Mouse (Mus musculus) right cerebral cortex, postnatal 4 days (tissue): ENCODE measurements around the gene Izumo2.
"Not testable (repeated sequence)": the region's sequence is repeated elsewhere in the genome, so short reads cannot be mapped to it uniquely, and the experiment has no call there.

Source experiments
- DNase-seq: peaks from one replicate; pipeline ENCODE4 v3.0.0-alpha.2; 2022

Izumo2 gene

GRCm38 (mm10) chr7:44701921-44702320, 6.6 kb upstream of the Izumo2 start:
- DNase-seq, result peak; percentile 22

GRCm38 (mm10) chr7:44702985-44703384, 5.6 kb upstream of the Izumo2 start:
- no peak for DNase-seq

- DNase-seq, result peak; percentile 67
Observed at GRCm38 (mm10) chr7:44704363-44704762, 4.2 kb upstream of the Izumo2 start.

GRCm38 (mm10) chr7:44705086-44705485, 3.5 kb upstream of the Izumo2 start:
- DNase-seq, result no peak

GRCm38 (mm10) chr7:44706322-44706721, 2.2 kb upstream of the Izumo2 start:
- DNase-seq, result no peak

DNA sequence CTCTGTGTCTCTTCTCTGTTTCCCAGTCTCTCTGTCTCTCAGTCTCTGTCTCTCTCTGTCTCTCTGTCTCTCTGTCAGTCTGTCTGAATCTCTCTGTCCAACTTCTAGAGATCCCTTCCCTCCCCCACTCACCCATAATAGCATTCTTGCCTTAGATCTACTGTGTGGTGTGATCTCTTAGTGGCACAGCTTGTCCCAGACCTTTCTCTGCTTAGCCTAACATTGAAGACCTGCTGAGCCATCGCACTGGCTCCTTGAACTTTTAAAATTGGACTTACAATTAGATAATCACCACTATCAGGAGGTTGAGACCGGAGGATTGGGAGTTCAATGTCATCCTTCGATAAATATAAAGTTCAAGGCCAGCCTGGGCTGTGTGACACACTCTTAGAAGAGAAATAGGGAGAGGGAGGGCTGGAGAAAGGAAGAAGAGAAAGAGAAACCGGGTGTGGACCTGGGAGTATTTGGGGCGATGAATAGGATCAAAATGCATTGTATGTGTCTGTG, 1.3 kb upstream of the Izumo2 start:
- DNase-seq, result no peak

DNA sequence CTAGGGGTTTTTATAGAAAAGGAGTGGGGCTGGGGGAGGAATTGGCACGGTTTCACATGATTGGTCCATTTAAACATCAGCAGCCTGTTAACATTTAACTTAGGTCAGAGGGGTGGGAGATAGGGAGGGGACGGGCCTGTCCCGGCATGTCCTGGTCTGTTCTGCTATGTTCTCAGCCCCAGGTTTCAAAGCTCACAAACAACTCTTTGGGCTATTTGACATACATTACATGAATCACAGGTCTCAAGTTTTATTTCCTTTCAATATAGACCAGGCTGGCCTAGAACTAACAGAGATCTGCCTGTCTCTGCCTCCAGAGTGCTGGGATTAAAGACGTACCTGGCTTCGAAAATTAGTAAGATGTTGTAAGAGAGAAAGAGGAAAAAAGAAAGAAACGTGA, 449 bp upstream of the Izumo2 start:
- not testable (repeated sequence) for DNase-seq

DNA sequence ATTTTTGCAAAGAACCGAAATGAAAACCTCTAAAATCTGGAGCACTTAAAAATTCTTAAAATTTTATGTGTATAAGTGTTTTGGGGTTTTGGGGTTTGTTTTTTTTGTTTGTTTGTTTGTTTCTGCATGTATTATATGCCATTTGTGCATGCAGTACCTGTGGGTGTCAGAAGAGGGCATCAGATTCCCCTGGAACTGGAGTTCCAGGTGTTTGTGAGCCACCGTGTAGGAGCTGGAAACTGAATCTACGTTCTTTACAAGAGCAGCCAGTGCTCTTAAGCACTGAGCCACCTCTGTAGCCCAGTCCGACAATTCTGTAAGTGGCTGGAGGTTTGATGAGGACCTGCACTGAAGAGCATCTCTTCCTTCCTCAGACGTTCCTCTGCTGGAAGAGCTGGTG, 1.3 kb downstream of the Izumo2 start:
- DNase-seq, result no peak

DNA sequence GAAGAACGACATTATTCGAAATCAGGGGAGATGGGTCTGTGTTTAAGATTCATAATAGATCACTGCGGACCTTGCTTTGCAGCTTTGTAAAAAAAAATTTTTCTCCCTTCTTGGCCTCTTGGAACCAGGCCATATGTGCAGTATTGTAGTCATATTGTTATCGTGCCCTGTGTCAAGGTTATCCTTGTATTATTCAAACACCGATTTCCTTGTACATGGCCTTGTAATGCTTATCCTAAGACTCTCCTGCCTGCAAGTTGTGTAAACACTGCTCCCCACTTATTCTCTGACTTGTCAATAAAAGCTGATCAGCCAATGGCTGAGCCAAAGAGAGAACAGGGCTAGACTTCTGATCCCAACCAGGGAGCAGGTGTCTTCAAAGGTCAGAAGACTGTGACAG, 13.5 kb downstream of the Izumo2 start:
- DNase-seq, result no peak

GRCm38 (mm10) chr7:44724316-44724715, 15.8 kb downstream of the Izumo2 start:
- DNase-seq, result peak; percentile 8

DNA sequence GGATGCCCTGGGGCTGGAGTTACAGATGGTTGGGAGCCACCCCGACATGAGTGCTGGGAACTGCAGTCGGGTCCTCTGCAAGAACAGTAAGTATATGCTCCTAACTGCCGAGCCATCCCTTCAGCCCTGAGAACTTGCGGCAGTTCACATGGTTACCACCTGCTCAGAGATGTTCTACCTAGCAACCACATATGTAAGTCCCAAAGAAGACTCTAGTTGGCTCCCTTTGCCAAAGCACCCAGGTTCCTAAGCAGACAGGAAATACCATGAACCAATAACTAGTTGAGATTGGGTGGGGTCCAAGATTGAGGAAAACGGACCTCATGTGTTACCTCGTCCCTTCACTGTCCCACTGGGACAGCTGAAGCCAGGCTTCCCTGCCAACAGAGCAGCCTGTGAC, 17.8 kb downstream of the Izumo2 start:
- no peak for DNase-seq

GRCm38 (mm10) chr7:44727151-44727550, 18.6 kb downstream of the Izumo2 start:
- no peak for DNase-seq

GRCm38 (mm10) chr7:44728082-44728975, 19.8 kb downstream of the Izumo2 start:
- no peak for DNase-seq

GRCm38 (mm10) chr7:44733723-44734122, 25.2 kb downstream of the Izumo2 start:
- DNase-seq, result no peak

DNA sequence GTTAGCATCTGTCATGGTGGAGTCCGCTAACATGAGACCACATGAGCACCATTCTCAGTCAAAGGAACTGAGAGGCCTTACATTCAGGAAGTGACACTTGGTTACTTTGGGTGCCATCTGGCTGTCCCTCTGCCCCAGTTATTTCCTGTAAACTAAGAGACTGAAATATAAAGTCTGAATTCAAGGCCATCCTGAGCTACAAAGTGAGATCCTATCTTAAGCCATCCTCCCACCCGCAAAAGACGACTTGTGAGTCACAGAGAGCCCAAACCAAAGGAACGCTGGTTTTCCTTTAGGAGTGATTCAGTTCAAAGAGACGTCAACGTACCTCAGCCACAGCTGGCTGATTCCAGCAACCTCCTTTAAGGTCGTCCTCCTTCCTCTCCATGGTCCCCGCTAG, 32.8 kb downstream of the Izumo2 start:
- no peak for DNase-seq

DNA sequence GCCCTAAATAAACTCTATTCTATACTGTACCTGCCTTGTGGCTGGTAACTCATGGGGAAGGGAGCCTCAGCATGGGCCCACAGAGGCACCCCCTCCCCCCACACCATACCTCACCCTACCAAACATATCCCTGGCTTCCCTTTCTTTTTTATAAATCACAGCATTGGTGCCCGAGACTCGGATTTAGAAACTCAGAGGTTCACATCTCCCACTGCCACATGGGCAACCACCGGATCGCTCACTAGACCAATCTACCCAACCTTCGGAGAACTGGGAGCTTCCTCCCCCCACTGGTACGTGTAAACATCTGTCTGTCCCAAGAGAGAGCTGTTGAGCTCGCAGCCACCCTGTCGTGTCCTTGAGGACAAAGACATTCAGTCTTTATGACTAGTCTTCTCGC, 35.7 kb downstream of the Izumo2 start:
- no peak for DNase-seq

- DNase-seq, result peak; percentile 79
Observed at GRCm38 (mm10) chr7:44745076-44745475, 36.5 kb downstream of the Izumo2 start.

- no peak for DNase-seq
Observed at GRCm38 (mm10) chr7:44747115-44747514, 38.6 kb downstream of the Izumo2 start.

GRCm38 (mm10) chr7:44748101-44749044, 39.8 kb downstream of the Izumo2 start, which contains the start of gene Vrk3:
Gene Vrk3 (plus strand): TSS chr7:44748413.
- peak; percentile 83 for DNase-seq

GRCm38 (mm10) chr7:44750950-44751349, 42.4 kb downstream of the Izumo2 start, which contains the start of gene Zfp473:
Gene Zfp473 (minus strand): TSS chr7:44751050.
- not testable (repeated sequence) for DNase-seq

- DNase-seq, result no peak
Observed at GRCm38 (mm10) chr7:44757164-44757563, 48.6 kb downstream of the Izumo2 start.

GRCm38 (mm10) chr7:44760366-44760765, 51.8 kb downstream of the Izumo2 start:
- no peak for DNase-seq

DNA sequence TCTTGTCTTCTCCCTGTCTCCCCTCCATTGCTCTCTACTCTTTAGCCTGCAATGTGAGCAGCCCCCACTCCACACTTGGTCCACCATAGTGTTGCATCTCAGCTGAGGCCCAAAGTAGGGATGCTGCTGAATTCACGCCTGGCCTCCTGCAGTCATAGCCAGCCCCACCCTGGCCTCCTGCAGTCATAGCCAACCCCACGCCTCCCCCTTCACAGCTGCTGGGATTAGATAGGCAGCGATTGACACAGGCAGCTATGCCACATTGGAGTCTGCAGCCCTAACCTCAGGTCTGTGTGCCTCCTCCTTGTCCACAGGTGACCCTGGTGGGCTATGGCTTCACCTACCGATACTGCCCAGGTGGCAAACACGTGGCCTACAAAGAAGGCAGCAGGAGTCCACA, 59.6 kb downstream of the Izumo2 start:
- DNase-seq, result no peak
